Mouse (Mus musculus) ES-Bruce4 (cell line): ENCODE measurements at regions not wholly inside any gene's neighbourhood (a gene's known extent, or its start where the extent isn't known, plus 50 kb on each side); places are given as distances from the start of the nearest gene placed in this dataset.

Source experiments
- H3K27ac ChIP-seq: 2 replicates; pipeline ENCODE4 v1.5.1; 2012; ENCODE audit warnings: low read length, inconsistent platforms; ENCODE audit not compliant: insufficient read depth
- H3K27me3 ChIP-seq: 2 replicates; pipeline ENCODE4 v1.6.1; 2012; ENCODE audit warnings: mild to moderate bottlenecking, low read length, inconsistent platforms; ENCODE audit not compliant: control insufficient read depth, poor library complexity, insufficient read depth, severe bottlenecking
- H3K36me3 ChIP-seq: 2 replicates; pipeline ENCODE4 v1.6.1; 2012; ENCODE audit warnings: inconsistent platforms, mild to moderate bottlenecking, low read length, moderate library complexity; ENCODE audit not compliant: control insufficient read depth, poor library complexity, insufficient read depth, severe bottlenecking
- H3K4me1 ChIP-seq: one replicate; pipeline ENCODE4 v1.8.1; 2011; ENCODE audit warnings: low read length; ENCODE audit not compliant: control insufficient read depth, insufficient read depth
- H3K4me3 ChIP-seq: 2 replicates; pipeline ENCODE4 v1.5.1; 2011; ENCODE audit warnings: low read depth, mild to moderate bottlenecking, low read length
- H3K9ac ChIP-seq: 2 replicates; pipeline ENCODE4 v1.6.1; 2012; ENCODE audit warnings: low read depth, mild to moderate bottlenecking, inconsistent platforms; ENCODE audit not compliant: poor library complexity, severe bottlenecking
- H3K9me3 ChIP-seq: replicated peaks from 2 replicates; pipeline ENCODE4 v1.6.1; 2012; ENCODE audit warnings: mild to moderate bottlenecking, low read length, inconsistent platforms; ENCODE audit not compliant: control insufficient read depth, poor library complexity, insufficient read depth, severe bottlenecking
- CTCF ChIP-seq: IDR thresholded peaks from one replicate; pipeline ENCODE4 v1.8.1; 2011; ENCODE audit warnings: low read depth, low read length
- EP300 ChIP-seq: IDR thresholded peaks from 2 replicates; pipeline ENCODE4 v1.6.1; 2011; ENCODE audit warnings: low read depth, low read length; ENCODE audit not compliant: insufficient read depth
- POLR2A ChIP-seq: IDR thresholded peaks from one replicate; pipeline ENCODE4 v1.8.1; 2011; ENCODE audit warnings: low read length; ENCODE audit not compliant: insufficient read depth

DNA sequence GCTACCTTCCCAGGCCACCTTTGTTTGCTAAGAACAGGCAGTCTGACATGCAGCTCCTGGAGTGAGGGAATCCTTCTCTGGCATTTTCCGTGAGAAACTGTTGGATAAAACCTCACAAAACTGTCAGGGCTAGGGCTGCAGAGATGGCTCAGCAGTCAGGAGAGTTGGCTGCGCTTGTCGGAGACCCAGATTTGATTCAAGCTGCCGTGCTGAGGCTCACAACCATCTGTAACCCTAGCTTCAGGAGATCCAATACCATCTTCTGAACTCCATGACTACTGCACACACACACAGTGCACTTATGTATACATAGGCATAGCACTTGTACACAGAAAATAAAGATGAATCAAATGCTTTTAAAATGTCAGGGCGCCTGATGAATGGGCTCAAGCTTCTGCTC is 82.5 kb downstream of the Asb1 start:
- no peak overlapping the region for H3K9ac ChIP-seq
- H3K9me3 ChIP-seq: no peaks in the 10 kb centered on the region

DNA sequence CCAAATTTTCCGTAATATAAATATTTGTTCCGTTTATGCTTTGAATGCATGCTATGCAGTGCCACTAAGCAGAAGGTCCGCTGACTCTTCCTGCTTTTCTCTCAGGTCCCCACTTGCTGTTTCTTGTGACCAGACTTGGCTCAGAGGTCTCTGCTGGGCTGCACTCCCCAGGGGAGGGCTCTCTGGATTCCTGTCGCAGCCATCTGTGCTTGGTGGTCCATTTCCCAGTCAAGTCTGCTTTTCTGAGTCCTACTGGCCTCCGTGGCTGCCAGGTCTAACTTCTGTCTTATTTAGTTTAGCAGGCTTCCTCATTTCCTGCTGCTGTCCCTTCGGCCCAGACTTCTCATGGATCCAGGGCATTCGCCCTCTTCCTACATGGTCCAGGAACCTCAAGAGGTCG is 83.7 kb downstream of the Asb1 start:
- Histone ChIP-seq H3K27ac (no peak overlapping the region), H3K36me3 (no peaks in the 10 kb centered on the region), H3K9ac (no peak overlapping the region), H3K27me3 (no peaks in the 10 kb centered on the region), H3K4me1 (no peaks in the 10 kb centered on the region), H3K9me3 (no peaks in the 10 kb centered on the region), H3K4me3 (no peak overlapping the region)
- no peak for TF ChIP-seq POLR2A
- TF ChIP-seq EP300: no peak
- TF ChIP-seq CTCF: no peak

More for the DNA sequence above, 82.5 kb downstream of the Asb1 start:
- H3K27ac ChIP-seq: no peak overlapping the region
- no peak for TF ChIP-seq POLR2A
- no peaks in the 10 kb centered on the region for H3K36me3 ChIP-seq
- no peak overlapping the region for H3K4me3 ChIP-seq
- H3K4me1 ChIP-seq: no peaks in the 10 kb centered on the region
- H3K27me3 ChIP-seq: no peaks in the 10 kb centered on the region

DNA sequence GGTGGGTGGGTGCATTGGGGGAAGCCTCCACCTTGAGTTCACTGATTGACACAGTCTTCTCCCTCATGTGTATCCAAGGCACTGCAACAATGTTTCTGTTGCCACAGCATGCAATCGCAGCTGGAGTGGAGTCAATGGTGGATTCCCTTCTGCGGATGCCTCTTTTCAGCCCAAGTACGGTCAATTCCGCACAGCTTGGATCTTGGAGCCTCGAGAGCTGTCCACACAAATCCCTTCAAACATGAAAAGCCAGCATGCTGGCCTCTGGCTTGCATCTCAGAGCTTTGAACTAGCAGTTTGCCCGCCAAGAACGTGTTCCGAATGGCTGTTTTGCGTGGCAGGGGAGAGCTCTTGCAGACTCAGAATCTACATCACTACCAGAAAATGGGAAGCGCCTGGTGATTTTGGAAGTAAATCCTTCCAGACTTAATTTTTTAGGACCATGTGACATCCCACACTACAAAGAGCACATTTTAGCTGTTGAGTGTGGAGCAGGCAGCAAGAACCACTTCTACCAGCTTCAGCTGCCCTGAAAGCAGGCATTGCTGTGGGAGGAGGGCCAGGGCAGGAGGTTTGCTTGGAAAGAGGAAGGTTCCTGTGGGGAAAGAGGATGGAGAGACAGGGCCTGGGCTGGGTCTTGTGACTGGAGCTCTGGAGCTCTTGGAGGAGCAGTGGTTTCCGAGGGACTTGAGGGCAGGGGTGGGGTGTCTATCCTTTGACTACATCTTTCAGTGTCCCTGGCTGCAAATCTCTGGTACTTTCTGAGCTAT is 84.4 kb downstream of the Asb1 start:
- H3K9me3 ChIP-seq: no peaks in the 10 kb centered on the region
- H3K27me3 ChIP-seq: no peaks in the 10 kb centered on the region
- H3K9ac ChIP-seq: no peak overlapping the region
- no peak overlapping the region for H3K27ac ChIP-seq
- H3K36me3 ChIP-seq: no peaks in the 10 kb centered on the region
- H3K4me3 ChIP-seq: no peak overlapping the region
- no peaks in the 10 kb centered on the region for H3K4me1 ChIP-seq
- no peak for TF ChIP-seq POLR2A

DNA sequence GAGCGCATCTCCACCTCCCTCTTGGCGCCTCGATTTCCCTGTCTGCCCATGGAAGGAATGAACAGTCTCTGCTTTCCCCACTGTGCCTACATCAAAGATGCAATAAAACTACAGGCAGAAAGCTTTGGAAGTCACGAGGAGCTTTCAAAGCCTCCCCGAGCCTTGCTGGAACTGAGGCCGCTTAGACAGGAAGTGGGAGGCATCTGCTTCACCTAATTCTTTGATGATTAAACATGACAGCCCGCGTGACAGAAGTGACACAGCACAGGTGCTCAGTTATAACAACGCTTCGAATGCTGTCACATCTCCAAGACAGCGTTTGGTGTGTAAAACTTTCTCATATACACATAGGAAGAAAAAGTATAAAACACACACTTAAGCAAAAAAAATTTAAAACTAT is 85.7 kb downstream of the Asb1 start:
- Histone ChIP-seq H3K27me3 (no peaks in the 10 kb centered on the region), H3K36me3 (no peaks in the 10 kb centered on the region), H3K4me3 (no peak overlapping the region), H3K27ac (no peak overlapping the region), H3K4me1 (no peaks in the 10 kb centered on the region), H3K9ac (no peak overlapping the region), H3K9me3 (no peaks in the 10 kb centered on the region)
- TF ChIP-seq POLR2A (no peak), CTCF (no peak)

DNA sequence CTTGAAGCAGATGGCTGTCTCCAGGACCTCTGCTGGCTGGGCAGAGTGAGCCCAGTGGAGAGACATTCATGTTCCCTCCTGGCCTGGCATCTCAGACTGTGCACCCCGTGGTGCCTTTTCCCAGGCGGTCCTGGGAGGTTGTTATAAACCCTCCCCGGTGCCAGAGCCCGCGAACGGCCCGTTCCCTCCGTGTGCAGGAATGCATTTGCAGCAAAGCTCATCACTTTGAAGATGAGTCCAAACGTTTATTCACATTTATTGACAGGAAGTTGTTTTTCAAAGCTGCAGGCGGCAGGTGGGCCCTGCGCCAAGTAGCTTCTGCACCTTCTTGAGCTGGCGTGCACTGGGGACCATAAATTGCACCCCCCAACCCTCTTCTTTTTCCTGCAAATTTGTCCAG is 89.9 kb downstream of the Asb1 start:
- H3K4me1 ChIP-seq: no peaks in the 10 kb centered on the region
- no peak overlapping the region for H3K9ac ChIP-seq
- no peaks in the 10 kb centered on the region for H3K27me3 ChIP-seq
- H3K4me3 ChIP-seq: no peak overlapping the region
- no peaks in the 10 kb centered on the region for H3K9me3 ChIP-seq
- H3K36me3 ChIP-seq: no peaks in the 10 kb centered on the region
- TF ChIP-seq CTCF (no peak), POLR2A (no peak), EP300 (no peak)
- no peak overlapping the region for H3K27ac ChIP-seq

DNA sequence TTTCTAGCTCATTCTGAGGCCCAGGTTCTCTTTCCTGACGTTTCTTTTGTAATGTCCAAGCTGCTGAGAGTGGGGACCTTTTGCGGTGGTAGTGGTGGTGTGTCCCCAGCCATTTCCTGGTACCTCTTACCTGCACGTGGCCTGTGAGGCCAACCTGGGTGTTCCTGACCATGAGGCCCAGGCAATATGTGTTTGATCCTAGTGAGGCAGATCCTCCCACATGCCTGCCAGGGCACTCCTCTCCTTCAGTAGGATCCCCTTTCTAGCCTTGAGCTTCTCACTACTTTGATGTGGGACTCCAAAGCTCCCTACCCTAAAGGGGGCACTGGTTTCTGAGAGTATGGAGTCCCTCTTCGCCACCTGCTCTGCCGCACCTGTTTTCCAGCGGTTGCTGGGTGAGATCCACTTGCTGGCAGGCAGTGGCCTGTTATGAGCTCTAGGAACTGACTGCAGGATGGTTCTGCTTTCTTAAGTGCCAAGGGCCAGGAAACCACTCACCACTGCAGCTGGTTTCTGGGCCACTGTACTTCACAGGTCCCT is 90.6 kb downstream of the Asb1 start:
- Histone ChIP-seq H3K27me3 (no peaks in the 10 kb centered on the region), H3K4me3 (no peak overlapping the region), H3K9me3 (no peaks in the 10 kb centered on the region), H3K36me3 (no peaks in the 10 kb centered on the region), H3K4me1 (no peaks in the 10 kb centered on the region), H3K9ac (no peak overlapping the region), H3K27ac (no peak overlapping the region)
- TF ChIP-seq EP300 (no peak), POLR2A (no peak), CTCF (no peak)
